Mouse (Mus musculus) gastrocnemius, adult 18-20 months (tissue): ENCODE results near the gene Try5. TPM values are rescaled to one million over a fixed set of nuclear protein-coding genes. Genes with fewer than 3 reads are reported as not detected.
"Not testable (repeated sequence)": the region's sequence is repeated elsewhere in the genome, so short reads cannot be mapped to it uniquely, and the experiment has no call there.

Experiments
- DNase-seq: peaks from one replicate; pipeline ENCODE4 v3.0.0; 2021; ENCODE audit warnings: low spot score
- long read RNA-seq, 2 experiments: library from polyadenylated mRNA; stranded (forward); transcript quantifications; one replicate each; pipeline ENCODE4 v2.0.0; 2021
- total RNA-seq, 2 experiments: library from RNA; stranded (reverse); gene quantifications; 2 replicates each; pipeline ENCODE4 v1.2.3; 2021

Gene Try5
- total RNA-seq: not detected
- long read RNA-seq, experiment 1: 0 reads
- long read RNA-seq, experiment 2: 0 reads

GRCm38 (mm10) chr6:41316741-41317140 is at the start of gene Try5:
TSS of gene Try5 (minus strand) at chr6:41316841.
- not testable (repeated sequence) for DNase-seq

GRCm38 (mm10) chr6:41353932-41354331 is 37.3 kb upstream of the Try5 start, which contains the start of gene Try10:
TSS of gene Try10 (plus strand) at chr6:41354105.
- DNase-seq: no peak

GRCm38 (mm10) chr6:41301969-41302368 is 14.7 kb downstream of the Try5 start, which contains the start of gene Try4:
TSS of gene Try4 (plus strand) at chr6:41302269.
- no peak for DNase-seq

GRCm38 (mm10) chr6:41298255-41298654 is 18.4 kb downstream of the Try5 start:
- no peak for DNase-seq

- no peak for DNase-seq
Observed at GRCm38 (mm10) chr6:41266140-41266539, 50.5 kb downstream of the Try5 start.

DNA sequence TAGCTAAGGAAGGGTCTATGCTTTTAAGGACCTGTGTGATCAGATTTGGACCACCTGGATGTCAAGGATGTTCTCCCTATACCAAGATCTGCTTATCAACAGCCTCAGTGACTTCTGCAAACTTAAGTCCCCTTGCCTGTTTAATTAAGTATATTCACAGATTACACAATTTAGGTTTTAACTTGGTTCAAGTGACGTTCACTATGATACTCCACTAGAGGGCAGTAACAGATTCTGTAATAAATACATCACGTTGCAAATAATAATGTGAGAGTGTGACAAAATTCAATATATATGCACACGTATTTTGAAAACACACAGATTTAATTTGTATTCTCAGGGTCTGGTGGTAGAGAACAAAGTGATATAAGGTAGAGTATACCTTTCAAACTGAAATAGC is 53.8 kb downstream of the Try5 start:
- DNase-seq: no peak

Other genes with a start within 250 kb of the Try5 start
- not detected for gene Try4, start 14.6 kb downstream of the Try5 start, total RNA-seq
- not detected for gene Try10, start 37.3 kb upstream of the Try5 start, total RNA-seq
- gene Prss3, start 60.8 kb upstream of the Try5 start, total RNA-seq: not detected
- not detected for gene Gm5771, start 75.5 kb upstream of the Try5 start, total RNA-seq
- gene Gm10334, start 129.3 kb upstream of the Try5 start, total RNA-seq: not detected
- gene Prss1, start 142.1 kb upstream of the Try5 start, total RNA-seq: not detected
- not detected for gene Prss2, start 204.9 kb upstream of the Try5 start, total RNA-seq